Mouse (Mus musculus): Measurements from ENCODE around the gene Kmt2d. TPM values are rescaled to one million over a fixed set of nuclear protein-coding genes. Genes with fewer than 3 reads are reported as not detected.

Gene Kmt2d
- total and polyA plus RNA-seq, 2 experiments from 2014 or later = 6.0 to 31.6 TPM

DNA sequence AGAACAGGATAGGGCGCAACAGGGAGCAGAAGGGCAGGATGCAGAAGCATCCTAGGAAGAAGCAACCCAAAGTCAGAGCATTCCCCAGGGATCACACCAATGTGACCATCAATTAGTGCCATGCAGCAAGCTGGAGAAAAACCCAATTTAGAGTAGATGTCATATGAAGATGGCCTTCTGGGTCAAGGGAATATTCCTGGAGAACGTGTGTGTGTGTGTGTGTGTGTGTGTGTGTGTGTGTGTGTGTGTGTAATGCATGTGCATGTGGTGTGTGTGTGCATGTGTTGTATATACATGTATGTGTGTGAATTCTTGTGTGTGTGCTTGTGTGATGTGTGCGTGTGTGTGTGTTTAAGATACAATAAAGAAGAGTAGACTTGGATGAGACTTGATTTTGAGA lies 72.1 kb downstream of the Kmt2d start:
- TF ChIP-seq EP300 (IDR thresholded peaks at IDR 0.05; ENCODE audit: low read depth) = no peak
- TF ChIP-seq CTCF (IDR thresholded peaks at IDR 0.05; ENCODE audit: low read depth) = no peak
- Histone ChIP-seq H3K27ac (ENCODE audit: low read depth) (no peak overlapping the region), H3K27me3 (ENCODE audit: control insufficient read depth, insufficient read depth, low read length) (peaks cover 96% of the 10 kb centered on the region), H3K36me3 (replicated peaks; ENCODE audit: control insufficient read depth, insufficient read depth, low read length) (no peaks in the 10 kb centered on the region), H3K9ac (replicated peaks; ENCODE audit: low read depth, low read length) (no peak overlapping the region), H3K4me3 (ENCODE audit: low read depth, low read length) (no peak overlapping the region), H3K4me2 (ENCODE audit: low read depth, low read length) (no peak overlapping the region), H3K4me1 (ENCODE audit: control insufficient read depth, insufficient read depth) (peaks cover 5% of the 10 kb centered on the region; the same call in 1 of the 2 replicates), H3K9me3 (replicated peaks; ENCODE audit: control insufficient read depth, low read length) (no peaks in the 10 kb centered on the region)
- WGBS = 47% methylated on average over 3 of the region's 3 CpGs
- DNase-seq (ENCODE audit: low spot score) (no peak), ATAC-seq (ENCODE audit: insufficient read depth, low read depth) (no peak)

- DNase-seq (ENCODE audit: low spot score) = no peak
- no peak for ATAC-seq (ENCODE audit: insufficient read depth, low read depth)
- WGBS = 16% methylated on average over 27 of the region's 28 CpGs
- H3K27me3 ChIP-seq (ENCODE audit: control insufficient read depth, insufficient read depth, low read length) = peaks cover 96% of the 10 kb centered on the region
- peaks cover 5% of the 10 kb centered on the region; the same call in 1 of the 2 replicates for H3K4me1 ChIP-seq (ENCODE audit: control insufficient read depth, insufficient read depth)
- H3K9ac ChIP-seq (replicated peaks; ENCODE audit: low read depth, low read length) = no peak overlapping the region
- H3K27ac ChIP-seq (ENCODE audit: low read depth) = no peak overlapping the region
- H3K4me3 ChIP-seq (ENCODE audit: low read depth, low read length) = no peak overlapping the region
- no peak overlapping the region for H3K4me2 ChIP-seq (ENCODE audit: low read depth, low read length)
- no peaks in the 10 kb centered on the region for H3K9me3 ChIP-seq (replicated peaks; ENCODE audit: control insufficient read depth, low read length)
- TF ChIP-seq CTCF (IDR thresholded peaks at IDR 0.05; ENCODE audit: low read depth) (no peak), EP300 (IDR thresholded peaks at IDR 0.05; ENCODE audit: low read depth) (no peak)
- H3K36me3 ChIP-seq (replicated peaks; ENCODE audit: control insufficient read depth, insufficient read depth, low read length) = no peaks in the 10 kb centered on the region
These were observed 73.0 kb downstream of the Kmt2d start for GRCm38 (mm10) chr15:98797835-98798492.

GRCm38 (mm10) chr15:98796803-98797595 lies 74.0 kb downstream of the Kmt2d start:
- DNase-seq (ENCODE audit: low spot score) (peak; percentile 29), ATAC-seq (ENCODE audit: insufficient read depth, low read depth) (peak; percentile 65)
- Histone ChIP-seq H3K9me3 (replicated peaks; ENCODE audit: control insufficient read depth, low read length) (no peaks in the 10 kb centered on the region), H3K27ac (ENCODE audit: low read depth) (no peak overlapping the region), H3K36me3 (replicated peaks; ENCODE audit: control insufficient read depth, insufficient read depth, low read length) (no peaks in the 10 kb centered on the region), H3K4me3 (ENCODE audit: low read depth, low read length) (no peak overlapping the region; the same call in 1 of the 2 replicates), H3K27me3 (ENCODE audit: control insufficient read depth, insufficient read depth, low read length) (peaks cover 96% of the 10 kb centered on the region), H3K4me2 (ENCODE audit: low read depth, low read length) (peak overlapping the region; percentile 36), H3K4me1 (ENCODE audit: control insufficient read depth, insufficient read depth) (peaks cover 11% of the 10 kb centered on the region), H3K9ac (replicated peaks; ENCODE audit: low read depth, low read length) (no peak overlapping the region)
- 4% methylated on average over 13 of the region's 13 CpGs for WGBS
- no peak for TF ChIP-seq CTCF (IDR thresholded peaks at IDR 0.05; ENCODE audit: low read depth)
- TF ChIP-seq EP300 (IDR thresholded peaks at IDR 0.05; ENCODE audit: low read depth) = no peak

DNA sequence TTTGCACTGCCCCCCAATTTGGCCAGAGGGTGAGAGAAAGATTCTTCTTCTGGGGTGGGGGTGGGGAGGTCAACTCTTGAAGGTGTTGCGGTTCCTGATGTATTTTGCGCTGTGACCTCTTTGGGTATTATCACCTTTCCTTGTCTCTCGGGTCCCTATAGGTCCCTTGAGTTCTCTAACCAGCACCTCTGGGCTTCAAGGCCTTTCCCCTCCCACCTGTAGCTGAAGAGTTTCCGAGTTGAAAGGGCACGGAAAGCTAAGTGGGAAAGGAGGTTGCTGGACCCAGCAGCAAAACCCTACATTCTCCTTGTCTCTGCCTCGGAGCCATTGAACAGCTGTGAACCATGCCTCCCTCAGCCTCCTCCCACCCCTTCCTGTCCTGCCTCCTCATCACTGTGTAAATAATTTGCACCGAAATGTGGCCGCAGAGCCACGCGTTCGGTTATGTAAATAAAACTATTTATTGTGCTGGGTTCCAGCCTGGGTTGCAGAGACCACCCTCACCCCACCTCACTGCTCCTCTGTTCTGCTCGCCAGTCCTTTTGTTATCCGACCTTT lies 77.8 kb downstream of the Kmt2d start:
- TF ChIP-seq CTCF (IDR thresholded peaks at IDR 0.05; ENCODE audit: low read depth) = no peak
- no peak for TF ChIP-seq EP300 (IDR thresholded peaks at IDR 0.05; ENCODE audit: low read depth)
- no peaks in the 10 kb centered on the region for H3K9me3 ChIP-seq (replicated peaks; ENCODE audit: control insufficient read depth, low read length)
- no peaks in the 10 kb centered on the region for H3K36me3 ChIP-seq (replicated peaks; ENCODE audit: control insufficient read depth, insufficient read depth, low read length)
- peaks cover 98% of the 10 kb centered on the region for H3K27me3 ChIP-seq (ENCODE audit: control insufficient read depth, insufficient read depth, low read length)
- peaks cover 21% of the 10 kb centered on the region for H3K4me1 ChIP-seq (ENCODE audit: control insufficient read depth, insufficient read depth)
- ATAC-seq (ENCODE audit: insufficient read depth, low read depth) (no peak), DNase-seq (ENCODE audit: low spot score) (no peak)
- H3K4me2 ChIP-seq (ENCODE audit: low read depth, low read length) = 0 out of 2 replicates have a peak overlapping the region, but pooled peaks have one; percentile 8
- no peak overlapping the region for H3K9ac ChIP-seq (replicated peaks; ENCODE audit: low read depth, low read length)
- H3K4me3 ChIP-seq (ENCODE audit: low read depth, low read length) = peak overlapping the region; percentile 33
- no peak overlapping the region for H3K27ac ChIP-seq (ENCODE audit: low read depth)
- 6% methylated on average over 13 of the region's 13 CpGs for WGBS

DNA sequence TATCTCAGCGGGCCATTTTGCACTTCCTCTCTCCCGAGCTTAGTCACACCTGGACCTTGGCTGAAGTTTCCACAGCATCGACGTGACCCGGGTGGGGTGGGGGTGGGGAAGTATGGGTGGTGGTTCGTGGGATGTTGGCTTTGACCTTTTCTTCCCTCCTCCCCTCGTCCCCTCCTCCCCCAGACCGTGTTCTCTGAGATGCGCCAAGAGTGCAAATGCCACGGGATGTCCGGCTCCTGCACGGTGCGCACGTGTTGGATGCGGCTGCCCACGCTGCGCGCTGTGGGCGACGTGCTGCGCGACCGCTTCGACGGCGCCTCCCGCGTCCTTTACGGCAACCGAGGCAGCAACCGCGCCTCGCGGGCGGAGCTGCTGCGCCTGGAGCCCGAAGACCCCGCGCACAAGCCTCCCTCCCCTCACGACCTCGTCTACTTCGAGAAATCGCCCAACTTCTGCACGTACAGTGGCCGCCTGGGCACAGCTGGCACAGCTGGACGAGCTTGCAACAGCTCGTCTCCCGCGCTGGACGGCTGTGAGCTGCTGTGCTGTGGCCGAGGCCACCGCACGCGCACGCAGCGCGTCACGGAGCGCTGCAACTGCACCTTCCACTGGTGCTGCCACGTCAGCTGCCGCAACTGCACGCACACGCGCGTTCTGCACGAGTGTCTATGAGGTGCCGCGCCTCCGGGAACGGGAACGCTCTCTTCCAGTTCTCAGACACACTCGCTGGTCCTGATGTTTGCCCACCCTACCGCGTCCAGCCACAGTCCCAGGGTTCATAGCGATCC lies 78.6 kb downstream of the Kmt2d start:
- H3K9me3 ChIP-seq (replicated peaks; ENCODE audit: control insufficient read depth, low read length) = no peaks in the 10 kb centered on the region
- DNase-seq (ENCODE audit: low spot score) (no peak), ATAC-seq (ENCODE audit: insufficient read depth, low read depth) (no peak)
- peaks cover 21% of the 10 kb centered on the region for H3K4me1 ChIP-seq (ENCODE audit: control insufficient read depth, insufficient read depth)
- H3K4me2 ChIP-seq (ENCODE audit: low read depth, low read length) = peak overlapping the region; percentile 19; the same call in 1 of the 2 replicates
- H3K9ac ChIP-seq (replicated peaks; ENCODE audit: low read depth, low read length) = no peak overlapping the region
- H3K36me3 ChIP-seq (replicated peaks; ENCODE audit: control insufficient read depth, insufficient read depth, low read length) = no peaks in the 10 kb centered on the region
- no peak overlapping the region for H3K27ac ChIP-seq (ENCODE audit: low read depth)
- WGBS = 1% methylated on average over 72 of the region's 75 CpGs
- peaks cover 98% of the 10 kb centered on the region for H3K27me3 ChIP-seq (ENCODE audit: control insufficient read depth, insufficient read depth, low read length)
- peak overlapping the region; percentile 33 for H3K4me3 ChIP-seq (ENCODE audit: low read depth, low read length)
- TF ChIP-seq CTCF (IDR thresholded peaks at IDR 0.05; ENCODE audit: low read depth) = no peak
- no peak for TF ChIP-seq EP300 (IDR thresholded peaks at IDR 0.05; ENCODE audit: low read depth)
